Mouse (Mus musculus): Measurements from ENCODE around the gene Mrpl2.

The Mrpl2 gene

DNA sequence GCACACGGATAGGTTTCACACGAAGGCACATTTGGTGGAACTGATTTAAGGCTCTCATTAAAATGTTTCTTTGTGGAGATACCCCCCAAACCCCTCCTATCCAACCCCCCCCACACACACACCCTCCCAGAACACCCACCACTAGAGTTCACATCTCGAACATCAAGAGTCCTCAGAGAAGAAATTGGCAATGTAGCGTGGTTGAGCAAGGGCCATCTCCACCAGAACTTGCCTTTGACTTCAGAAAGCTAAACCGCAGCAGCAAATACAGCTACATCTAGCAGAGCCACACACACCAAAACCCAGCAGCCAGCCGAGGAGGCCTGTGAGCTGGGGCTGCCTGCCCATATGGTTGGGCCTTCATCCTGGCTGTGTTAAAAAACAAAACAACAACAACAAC lies 18.6 kb upstream of the Mrpl2 start:
- no peak for DNase-seq (ENCODE audit: low read depth)

GRCm38 (mm10) chr17:46628471-46628790 lies 17.6 kb upstream of the Mrpl2 start:
- no peak for DNase-seq (ENCODE audit: low read depth)

- no peak for DNase-seq (ENCODE audit: low read depth)
These were observed 17.0 kb upstream of the Mrpl2 start, which contains the start of gene Ptk7 for GRCm38 (mm10) chr17:46628791-46629684. Gene Ptk7 (minus strand): TSS chr17:46629504.

DNA sequence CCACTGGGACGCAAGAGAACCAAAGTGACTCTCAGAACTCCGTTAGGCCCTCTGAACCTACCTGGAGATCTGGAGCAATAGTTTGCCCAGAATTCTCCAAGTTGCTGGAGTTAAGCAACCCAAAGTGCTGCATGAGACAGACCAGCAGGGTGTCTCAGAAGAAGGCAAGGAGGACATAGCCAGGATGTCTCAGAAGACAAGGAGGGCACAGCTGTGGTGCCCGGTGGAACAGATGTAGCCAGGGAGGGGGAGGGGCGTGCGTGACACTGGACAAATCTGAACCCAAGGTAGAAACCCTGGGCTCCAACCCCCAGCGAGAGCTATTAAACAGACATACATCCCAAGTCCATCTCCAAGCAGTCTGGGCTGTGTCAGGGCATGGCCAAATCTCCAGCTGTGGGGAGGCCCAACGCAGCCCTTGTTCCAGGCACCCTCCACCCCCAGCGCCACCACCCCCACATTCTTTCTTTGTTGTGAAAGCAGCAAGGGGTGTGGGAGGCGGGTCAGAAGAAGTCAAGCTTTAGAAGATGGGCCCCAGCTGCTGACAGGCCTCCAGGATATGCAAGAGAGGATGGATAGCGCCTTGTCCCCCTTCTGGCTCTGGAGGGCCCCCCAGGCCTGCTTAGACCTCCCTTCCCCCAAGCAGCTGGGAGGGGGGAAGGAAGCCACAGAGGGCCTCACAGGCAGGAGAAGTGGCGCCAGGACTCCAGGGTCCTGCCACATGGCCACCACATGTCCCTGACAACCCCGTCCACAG lies 16.2 kb upstream of the Mrpl2 start:
- DNase-seq (ENCODE audit: low read depth): no peak

- DNase-seq (ENCODE audit: low read depth): peak; percentile 84
These were observed 9.1 kb upstream of the Mrpl2 start for GRCm38 (mm10) chr17:46636831-46637523.

- no peak for DNase-seq (ENCODE audit: low read depth)
These were observed 6.1 kb upstream of the Mrpl2 start for GRCm38 (mm10) chr17:46639929-46640328.

DNA sequence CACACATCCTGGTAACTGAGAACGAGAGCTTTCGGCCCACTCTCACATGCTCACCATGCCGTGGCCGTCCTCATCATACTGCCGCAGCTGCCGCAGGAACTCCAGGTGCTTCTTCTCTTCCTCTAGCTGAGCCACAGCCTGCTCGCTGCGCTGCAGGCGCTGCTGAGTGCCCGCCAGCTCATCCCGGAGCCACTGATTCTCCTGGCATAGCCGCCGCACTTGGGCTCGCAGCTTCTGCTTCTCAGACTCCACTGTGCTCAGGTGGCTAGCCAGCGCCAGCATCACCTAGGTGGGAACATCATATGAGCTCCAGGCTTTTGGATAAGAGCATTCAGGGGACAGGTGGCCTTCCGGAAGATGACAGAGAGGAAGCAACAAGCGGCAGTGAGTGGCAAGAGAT lies 4.0 kb upstream of the Mrpl2 start:
- DNase-seq (ENCODE audit: low read depth): no peak

DNA sequence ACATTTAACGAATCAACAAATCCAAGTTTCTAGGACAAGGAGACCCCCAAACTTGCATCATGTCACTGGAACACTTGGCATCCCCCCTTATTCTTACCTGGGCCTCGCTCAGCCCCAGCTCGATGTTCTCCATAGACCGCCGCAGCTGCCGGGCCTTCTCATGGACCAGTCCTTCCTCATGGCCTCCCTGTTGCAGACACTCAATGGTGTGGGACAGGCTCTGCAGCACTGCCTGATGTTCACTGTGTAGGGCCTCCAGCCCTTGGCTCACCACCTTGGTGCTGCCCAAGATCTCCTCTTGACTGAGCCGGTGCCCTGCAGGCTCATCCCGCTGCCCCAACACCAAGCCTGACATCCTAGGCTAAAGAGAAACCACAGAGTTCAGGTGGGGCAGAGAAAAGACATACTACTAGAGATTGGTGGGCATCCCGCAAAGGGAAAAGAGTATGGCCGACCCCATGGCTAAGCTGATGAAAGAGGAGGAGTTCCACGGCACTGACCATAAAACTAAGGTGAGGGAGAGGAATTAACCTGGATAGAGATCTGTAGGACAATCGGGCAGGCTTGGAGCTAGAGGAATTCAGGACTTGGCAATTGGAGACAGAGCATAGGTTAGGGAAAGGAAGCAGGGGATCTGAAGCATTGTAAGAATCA lies 1.8 kb upstream of the Mrpl2 start:
- no peak for DNase-seq (ENCODE audit: low read depth)

GRCm38 (mm10) chr17:46644916-46645475 lies 1.0 kb upstream of the Mrpl2 start:
- DNase-seq (ENCODE audit: low read depth): peak; percentile 76

DNA sequence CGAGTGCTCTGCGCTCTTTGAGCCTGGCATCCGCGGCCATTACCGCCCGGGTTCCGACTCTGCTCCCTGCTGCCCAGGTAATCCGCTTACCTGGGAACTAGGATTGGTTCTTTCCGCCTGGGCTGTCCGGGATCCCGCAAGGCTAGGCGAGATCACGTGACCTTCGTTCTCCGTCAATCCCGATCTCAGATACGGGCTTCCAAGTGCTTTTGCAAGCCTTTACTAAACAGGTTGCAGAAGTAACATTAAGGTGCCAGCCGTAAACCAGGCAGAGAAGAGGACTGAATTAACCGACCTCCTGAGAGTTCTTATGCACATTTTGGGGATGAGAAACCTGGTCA lies 263 bp downstream of the Mrpl2 start:
- DNase-seq (ENCODE audit: low read depth): no peak

DNA sequence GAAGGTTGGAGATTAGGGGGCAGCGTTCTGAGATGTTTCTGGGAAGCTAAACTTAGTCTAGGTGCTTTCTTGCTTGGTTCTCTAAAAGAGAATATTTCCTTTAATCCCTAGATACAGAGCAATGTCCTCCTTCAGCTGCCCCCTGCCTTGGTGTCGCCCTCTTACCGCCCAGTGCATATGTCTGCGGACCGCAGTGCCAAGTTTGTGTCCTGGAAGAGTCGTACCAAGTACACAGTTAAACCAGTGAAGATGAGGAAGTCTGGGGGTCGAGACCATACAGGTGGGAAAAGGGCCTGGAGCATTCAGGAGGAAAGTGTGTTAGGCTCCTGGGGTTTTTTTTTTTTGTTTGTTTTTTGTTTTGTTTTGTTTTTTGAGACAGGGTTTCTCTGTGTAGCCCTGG lies 1.2 kb downstream of the Mrpl2 start:
- DNase-seq (ENCODE audit: low read depth): no peak

- DNase-seq (ENCODE audit: low read depth): no peak
These were observed 2.4 kb downstream of the Mrpl2 start for GRCm38 (mm10) chr17:46648436-46648835.

DNA sequence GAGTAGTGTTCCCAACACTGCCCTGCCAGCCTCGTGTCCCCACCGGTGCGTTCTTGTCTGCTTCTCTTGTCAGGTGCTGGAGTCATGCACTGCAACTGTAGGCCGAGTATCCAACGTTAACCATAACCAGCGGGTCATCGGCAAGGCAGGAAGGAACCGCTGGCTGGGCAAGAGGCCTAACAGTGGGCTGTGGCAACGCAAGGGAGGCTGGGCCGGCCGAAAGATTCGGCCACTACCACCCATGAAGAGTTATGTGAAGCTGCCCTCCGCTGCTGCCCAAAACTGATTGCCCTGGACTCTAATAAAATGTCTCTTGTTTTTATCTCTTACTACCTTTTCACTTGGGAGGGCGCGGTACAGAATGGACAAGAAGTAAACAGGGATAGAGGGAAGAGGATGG lies 3.8 kb downstream of the Mrpl2 start:
- DNase-seq (ENCODE audit: low read depth): peak; percentile 54

GRCm38 (mm10) chr17:46650232-46651031 lies 4.4 kb downstream of the Mrpl2 start, which contains the start of gene Cul7:
Gene Cul7 (plus strand): TSS chr17:46650337.
- DNase-seq (ENCODE audit: low read depth): peak; percentile 92

DNA sequence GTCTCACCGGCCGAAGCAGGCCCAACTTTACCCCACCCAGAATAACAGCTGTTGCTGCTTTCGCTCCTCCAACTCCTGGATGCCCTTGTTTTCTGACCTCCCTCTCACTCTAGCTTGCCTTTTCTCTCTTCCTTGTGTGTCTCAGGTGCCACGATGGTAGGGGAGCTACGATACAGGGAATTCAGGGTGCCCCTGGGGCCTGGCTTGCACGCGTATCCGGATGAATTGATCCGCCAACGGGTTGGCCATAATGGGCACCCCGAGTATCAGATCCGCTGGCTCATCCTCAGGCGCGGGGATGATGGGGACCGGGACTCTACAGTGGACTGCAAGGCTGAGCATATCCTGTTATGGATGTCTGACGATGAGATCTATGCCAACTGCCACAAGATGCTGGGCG lies 5.3 kb downstream of the Mrpl2 start:
- no peak for DNase-seq (ENCODE audit: low read depth)

GRCm38 (mm10) chr17:46651755-46652547 lies 5.9 kb downstream of the Mrpl2 start:
- no peak for DNase-seq (ENCODE audit: low read depth)

DNA sequence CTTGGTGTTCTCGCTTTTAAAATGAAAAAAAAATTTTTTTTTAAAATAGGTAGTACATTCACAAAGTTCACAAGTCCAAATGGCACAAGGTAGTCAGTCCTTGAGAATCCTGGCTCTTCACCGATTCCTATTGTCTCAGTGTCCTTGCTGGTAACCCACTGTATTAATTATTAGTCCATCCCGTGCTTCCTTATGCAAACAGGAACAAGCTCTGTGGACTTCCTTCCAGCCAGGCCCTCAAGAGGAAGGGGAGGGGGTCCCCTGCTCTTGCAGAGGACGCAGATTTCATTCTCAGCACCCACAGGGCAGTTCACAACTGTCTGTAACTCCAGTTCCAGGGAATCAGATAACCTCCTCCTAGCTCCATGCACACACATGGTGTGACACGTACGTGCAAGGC lies 10.0 kb downstream of the Mrpl2 start:
- no peak for DNase-seq (ENCODE audit: low read depth)

DNA sequence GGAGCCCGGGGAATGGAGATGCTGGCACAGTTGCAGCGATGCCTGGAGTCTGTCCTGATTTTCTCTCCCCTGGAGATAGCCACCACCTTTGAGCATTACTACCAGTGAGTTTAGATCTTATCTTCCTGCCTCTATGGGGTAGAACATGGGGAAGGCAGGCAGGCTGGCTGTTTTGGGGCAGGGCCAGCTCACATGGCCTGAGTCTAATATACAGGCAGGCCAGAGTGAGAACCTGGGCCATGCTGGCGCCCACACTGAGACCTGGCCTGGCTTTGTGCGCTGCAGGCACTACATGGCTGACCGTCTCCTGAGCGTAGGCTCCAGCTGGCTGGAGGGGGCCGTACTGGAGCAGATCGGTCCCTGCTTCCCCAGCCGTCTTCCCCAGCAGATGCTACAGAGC lies 15.3 kb downstream of the Mrpl2 start:
- DNase-seq (ENCODE audit: low read depth): no peak

DNA sequence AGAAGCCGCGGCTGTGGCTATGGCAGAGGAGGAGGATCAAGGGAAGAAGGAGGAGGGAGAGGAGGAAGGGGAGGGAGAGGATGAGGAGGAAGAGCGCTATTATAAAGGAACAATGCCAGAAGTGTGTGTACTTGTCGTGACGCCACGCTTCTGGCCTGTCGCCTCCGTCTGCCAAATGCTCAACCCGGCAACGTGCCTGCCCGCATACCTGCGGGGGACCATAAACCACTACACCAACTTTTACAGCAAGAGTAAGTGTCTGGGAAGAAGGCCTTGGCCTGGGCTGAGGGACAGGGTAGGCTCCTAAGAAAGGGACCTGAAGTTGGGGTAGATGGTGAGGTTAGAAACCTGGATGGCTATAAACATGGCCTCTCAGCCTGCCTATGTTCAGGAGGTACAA lies 16.0 kb downstream of the Mrpl2 start:
- no peak for DNase-seq (ENCODE audit: low read depth)

DNA sequence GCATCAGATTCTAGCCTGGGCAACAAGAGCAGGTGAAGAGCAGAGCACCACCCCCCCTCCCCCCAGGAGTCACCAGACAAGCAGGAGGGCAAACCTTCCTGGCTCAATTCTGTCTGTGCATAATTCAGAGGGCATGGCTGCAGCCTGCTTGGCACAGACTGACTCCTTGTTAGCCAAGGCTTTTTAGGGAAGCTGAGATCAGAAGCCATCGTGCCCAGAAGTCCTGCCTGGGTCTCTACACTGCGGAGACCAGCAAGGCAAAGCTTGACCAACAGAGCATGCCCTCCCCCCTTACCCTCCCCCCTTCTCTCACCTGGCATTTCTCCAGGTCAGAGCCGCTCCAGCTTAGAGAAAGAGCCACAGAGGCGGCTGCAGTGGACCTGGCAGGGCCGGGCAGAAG lies 16.7 kb downstream of the Mrpl2 start:
- DNase-seq (ENCODE audit: low read depth): no peak

Measured in 416B (cell line).